30 mouse cellular contexts compared by ENCODE assay signal in the genomic region with DNA sequence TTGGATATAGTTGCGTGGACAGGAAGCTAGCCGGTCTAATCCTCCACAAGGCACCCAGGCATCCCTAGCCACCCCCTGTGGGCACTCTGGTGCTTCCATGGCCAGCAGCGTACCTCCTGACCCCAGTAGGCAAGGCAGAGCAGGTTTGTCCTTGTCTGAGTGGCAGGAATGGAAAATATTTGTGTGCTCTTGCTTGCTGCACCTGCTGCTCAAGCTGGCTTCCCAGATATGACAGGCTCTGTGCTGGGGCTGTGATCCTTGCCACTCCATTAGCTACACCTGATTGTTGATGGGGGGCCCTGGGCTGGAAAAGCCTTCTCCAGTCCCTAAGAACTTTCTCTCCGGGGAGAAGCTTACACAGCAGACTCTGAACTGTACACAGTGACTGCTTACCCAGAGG. TPM values are rescaled to one million over a fixed set of nuclear protein-coding genes. Genes with fewer than 3 reads are reported as not detected.
A peak's percentile ranks its signal among the peaks of the same experiment; 100 is the strongest.
DNase-seq lines count a peak whose midpoint lies in the region; ATAC-seq lines count a peak whose summit lies in the region.
"Had no signal": no experiment of that assay in that cellular context is flagged by ENCODE, and none has a peak within 500 bp of the region (broad histone marks: within the 10 kb centered on the region; RNA-seq: fewer than 3 reads in every experiment).

No protein-coding gene starts in this region.

- H3K4me1 ChIP-seq in kidney, embryonic 16.5 days (ENCODE audit: insufficient read depth, low read length), result peaks cover 26% of the 10 kb centered on the region
- H3K4me1 ChIP-seq: embryonic facial prominence, embryonic 12.5 days had no signal

- peak; percentile 65 for DNase-seq in kidney, adult 11 months
- DNase-seq in kidney, postnatal 36 days, result no peak
- DNase-seq in naive thymus-derived CD4-positive, alpha-beta T cell, adult 2 months (ENCODE audit: low read depth), result peak; percentile 37
- peak; percentile 54 for DNase-seq in thymus, postnatal 0 days (ENCODE audit: low spot score)
- DNase-seq in lung, postnatal 4 days, result no peak
- no peak for DNase-seq in lung, postnatal 10 days
- no peak for DNase-seq in lung, adult 18-20 months
- DNase-seq: adrenal gland, postnatal 14 days; cerebellum, adult 11 months; cerebellum, adult 9-10 months; cerebellum, postnatal 36 days; embryo, embryonic 11 days; gastrocnemius, postnatal 14 days; heart, postnatal 14 days; layer of hippocampus, adult 9-11 months had no signal

- H3K27me3 ChIP-seq in kidney, embryonic 16.5 days (ENCODE audit: insufficient read depth, low read length), result no peaks in the 10 kb centered on the region
- H3K27me3 ChIP-seq: embryonic facial prominence, embryonic 12.5 days; intestine, embryonic 15.5 days; limb, embryonic 12.5 days; midbrain, embryonic 13.5 days had no signal

- H3K4me3 ChIP-seq in kidney, embryonic 16.5 days (ENCODE audit: low read length), result no peak overlapping the region
- H3K4me3 ChIP-seq: embryonic facial prominence, embryonic 12.5 days; intestine, embryonic 15.5 days; left cerebral cortex, adult 2 months; limb, embryonic 12.5 days; midbrain, embryonic 13.5 days had no signal

- peak overlapping the region; percentile 73 for H3K27ac ChIP-seq in kidney, embryonic 16.5 days (ENCODE audit: low read length)
- H3K27ac ChIP-seq: embryonic facial prominence, embryonic 12.5 days; intestine, embryonic 15.5 days; left cerebral cortex, adult 2 months; limb, embryonic 12.5 days; macrophage; midbrain, embryonic 13.5 days had no signal

- 63% methylated on average over 4 of the region's 4 CpGs for WGBS in kidney, embryonic 16.5 days

- no peaks in the 10 kb centered on the region; the same call in 1 of the 2 replicates for H3K9me3 ChIP-seq in kidney, embryonic 16.5 days (ENCODE audit: low read length)
- H3K9me3 ChIP-seq: embryonic facial prominence, embryonic 12.5 days; intestine, embryonic 15.5 days; limb, embryonic 12.5 days; midbrain, embryonic 13.5 days had no signal

- no peak overlapping the region for H3K4me2 ChIP-seq in kidney, embryonic 16.5 days (replicated peaks; ENCODE audit: low read depth, low read length)
- H3K4me2 ChIP-seq: embryonic facial prominence, embryonic 12.5 days; heart, embryonic 11.5 days; intestine, embryonic 15.5 days; limb, embryonic 12.5 days; midbrain, embryonic 13.5 days had no signal

- no peaks in the 10 kb centered on the region for H3K36me3 ChIP-seq in kidney, embryonic 16.5 days (ENCODE audit: insufficient read depth, low read length)
- H3K36me3 ChIP-seq: embryonic facial prominence, embryonic 12.5 days; intestine, embryonic 15.5 days; limb, embryonic 12.5 days; midbrain, embryonic 13.5 days had no signal

- 0 out of 2 replicates have a peak overlapping the region, but pooled peaks have one; percentile 11 for H3K9ac ChIP-seq in kidney, embryonic 16.5 days (replicated peaks; ENCODE audit: low read length)
- H3K9ac ChIP-seq: embryonic facial prominence, embryonic 12.5 days; intestine, embryonic 15.5 days; limb, embryonic 12.5 days; midbrain, embryonic 13.5 days had no signal

- ATAC-seq in kidney, embryonic 16.5 days (ENCODE audit: low FRiP score, low TSS enrichment), result no peak
- ATAC-seq: CD4-positive, CD25-positive, alpha-beta regulatory T cell, adult 4 months; forebrain, embryonic 14.5 days; hindbrain, embryonic 16.5 days; intestine, embryonic 15.5 days; midbrain, embryonic 13.5 days had no signal

RNA-seq across cellular contexts. Expression of a gene that starts 9.0 kb away (rescaled TPM):
- 28.4 and 31.5 TPM in 2 replicates for polyA plus RNA-seq in kidney, embryonic 16.5 days (2015; fragmentation: Nextera tagmentation; extraction: Ambion mirVana)
- polyA plus RNA-seq in thymus, postnatal 0 days (2015; fragmentation: Nextera tagmentation; extraction: Ambion mirVana), result 206 and 207 TPM in 2 replicates
- polyA plus RNA-seq: forebrain, embryonic 14.5 days; heart, embryonic 11.5 days; limb, embryonic 12.5 days; macrophage had no signal

RNA-seq across cellular contexts. Expression of a gene that starts 13.0 kb away (rescaled TPM):
- polyA plus RNA-seq in kidney, embryonic 16.5 days (2015; fragmentation: Nextera tagmentation; extraction: Ambion mirVana), result 0.12 and 0.35 TPM in 2 replicates
- 0.89 and 1.1 TPM in 2 replicates for polyA plus RNA-seq in thymus, postnatal 0 days (2015; fragmentation: Nextera tagmentation; extraction: Ambion mirVana)
- polyA plus RNA-seq: CD4-positive, CD25-positive, alpha-beta regulatory T cell, adult 4 months; embryonic facial prominence, embryonic 12.5 days; forebrain, embryonic 14.5 days; hindbrain, embryonic 11.5 days; limb, embryonic 12.5 days; lung, embryonic 16.5 days; macrophage; midbrain, embryonic 13.5 days; neural tube, embryonic 14.5 days; stomach, embryonic 14.5 days had no signal

RNA-seq across cellular contexts. Expression of a gene that starts 22.2 kb away (rescaled TPM):
- polyA plus RNA-seq in kidney, embryonic 16.5 days (2015; fragmentation: Nextera tagmentation; extraction: Ambion mirVana), result 9.0 and 10.5 TPM in 2 replicates
- 30.0 and 34.5 TPM in 2 replicates for polyA plus RNA-seq in thymus, postnatal 0 days (2015; fragmentation: Nextera tagmentation; extraction: Ambion mirVana)

RNA-seq across cellular contexts. Expression of a gene that starts 33.4 kb away (rescaled TPM):
- 4.7 and 4.8 TPM in 2 replicates for polyA plus RNA-seq in kidney, embryonic 16.5 days (2015; fragmentation: Nextera tagmentation; extraction: Ambion mirVana)
- polyA plus RNA-seq in thymus, postnatal 0 days (2015; fragmentation: Nextera tagmentation; extraction: Ambion mirVana), result 30.5 and 37.5 TPM in 2 replicates

RNA-seq across cellular contexts. Expression of a gene that starts 33.5 kb away (rescaled TPM):
- polyA plus RNA-seq in kidney, embryonic 16.5 days (2015; fragmentation: Nextera tagmentation; extraction: Ambion mirVana), result 942 and 981 TPM in 2 replicates
- 1,461 and 1,502 TPM in 2 replicates for polyA plus RNA-seq in thymus, postnatal 0 days (2015; fragmentation: Nextera tagmentation; extraction: Ambion mirVana)

Comparison
In these comparisons a context has a peak if more than half of its experiments do, and no peak if none do; other contexts are left out.
1. DNase-seq: peak in kidney, adult 11 months (single experiment), naive thymus-derived CD4-positive, alpha-beta T cell, adult 2 months (single experiment) and thymus, postnatal 0 days (single experiment); none in kidney, postnatal 36 days (0 of 2), lung, postnatal 4 days (0 of 2), lung, postnatal 10 days (single experiment) and lung, adult 18-20 months (0 of 2).